26 mouse cellular contexts compared by ENCODE assay signal in genomic region chr3:153452299-153452996, GRCm38 (mm10).
DNase-seq lines count a peak whose midpoint lies in the region; ATAC-seq and TF ChIP-seq lines count a peak whose summit lies in the region.
"Had no signal": no experiment of that assay in that cellular context is flagged by ENCODE, and none has a peak within 500 bp of the region (broad histone marks: within the 10 kb centered on the region; RNA-seq: fewer than 3 reads in every experiment).

No protein-coding gene starts in this region.

- H3K27me3 ChIP-seq in CH12.LX (replicated peaks) (no peaks in the 10 kb centered on the region), E14TG2a.4 (ENCODE audit: insufficient read depth, low read length) (0 out of 2 replicates have a peak, but pooled peaks cover 2% of the 10 kb centered on the region)
- H3K27me3 ChIP-seq in stomach, postnatal 0 days (ENCODE audit: control insufficient read depth, insufficient read depth, low read length) = no peaks in the 10 kb centered on the region
- H3K27me3 ChIP-seq in forebrain, postnatal 0 days (ENCODE audit: insufficient read depth, low read length) = no peaks in the 10 kb centered on the region
- H3K27me3 ChIP-seq: forebrain, embryonic 13.5 days; hindbrain, embryonic 12.5 days; hindbrain, embryonic 15.5 days; intestine, embryonic 15.5 days had no signal

- H3K4me3 ChIP-seq in CH12.LX (replicated peaks in 1 of 3; ENCODE audit: low read depth in 2 of 3, low read length in 2 of 3, poor library complexity in 1 of 3) = peak overlapping the region; percentile 15 to 68 (median 22)
- peak overlapping the region; percentile 86 for H3K4me3 ChIP-seq in E14TG2a.4 (replicated peaks; ENCODE audit: low read length)
- H3K4me3 ChIP-seq in ES-E14 (ENCODE audit: insufficient read depth in 1 of 2, low read depth in 1 of 2, low read length in 2 of 2, poor library complexity in 1 of 2, severe bottlenecking in 1 of 2) = peak overlapping the region; percentile 12 to 93; a peak in 2 of 4 replicates
- no peak overlapping the region for H3K4me3 ChIP-seq in stomach, postnatal 0 days (ENCODE audit: low read depth, low read length)
- H3K4me3 ChIP-seq in forebrain, postnatal 0 days (ENCODE audit: low read depth, low read length) = no peak overlapping the region
- H3K4me3 ChIP-seq: forebrain, embryonic 10.5 days; forebrain, embryonic 13.5 days; gastrocnemius, adult 2 months; hindbrain, embryonic 12.5 days; hindbrain, embryonic 15.5 days; intestine, embryonic 15.5 days had no signal

- intact Hi-C loops in left cerebral cortex, postnatal 36 days (cut with DNase I) = no loop called here

- peak overlapping the region; percentile 65 for H3K9ac ChIP-seq in CH12.LX (ENCODE audit: insufficient read depth, low read depth)
- H3K9ac ChIP-seq in ES-E14 (ENCODE audit: insufficient read depth, low read depth, low read length, poor library complexity, severe bottlenecking) = no peak overlapping the region
- no peak overlapping the region for H3K9ac ChIP-seq in stomach, postnatal 0 days (ENCODE audit: low read length)
- H3K9ac ChIP-seq in forebrain, postnatal 0 days = no peak overlapping the region
- H3K9ac ChIP-seq: forebrain, embryonic 13.5 days; hindbrain, embryonic 12.5 days; hindbrain, embryonic 15.5 days; intestine, embryonic 15.5 days had no signal

- TF ChIP-seq POLR2A in CH12.LX (IDR thresholded peaks at IDR 0.05; ENCODE audit: low read depth, low read length) = peak; percentile 74

- H3K36me3 ChIP-seq in CH12.LX (replicated peaks in 1 of 2; ENCODE audit: control insufficient read depth in 1 of 2, insufficient read depth in 1 of 2, low read length in 1 of 2) (peaks cover 24 to 34% of the 10 kb centered on the region in 2 experiments), E14TG2a.4 (ENCODE audit: insufficient read depth, low read length) (peaks cover 28% of the 10 kb centered on the region), ES-E14 (ENCODE audit: control insufficient read depth, insufficient read depth, low read length, poor library complexity, severe bottlenecking) (peaks cover 12% of the 10 kb centered on the region)
- H3K36me3 ChIP-seq in stomach, postnatal 0 days (ENCODE audit: control insufficient read depth, insufficient read depth, low read length) = no peaks in the 10 kb centered on the region
- H3K36me3 ChIP-seq in forebrain, postnatal 0 days (ENCODE audit: insufficient read depth) = no peaks in the 10 kb centered on the region
- H3K36me3 ChIP-seq: hindbrain, embryonic 12.5 days; hindbrain, embryonic 15.5 days; intestine, embryonic 15.5 days had no signal

- in situ Hi-C loops in CH12.LX (cut with MboI; ENCODE audit: low pct_ligation_motif_present, low pct_unique_long_range_greater_than_20kb, low sequenced_read_pairs) (no loop called here), ES-E14 (cut with MboI; ENCODE audit: low sequenced_read_pairs in 2 of 2, unreplicated experiment in 2 of 2) (no loop called here)

- ATAC-seq in stomach, postnatal 0 days (ENCODE audit: low FRiP score, low TSS enrichment) = no peak
- no peak for ATAC-seq in forebrain, postnatal 0 days
- ATAC-seq: CD4-positive, CD25-positive, alpha-beta regulatory T cell, adult 4 months; forebrain, embryonic 13.5 days; forebrain, embryonic 16.5 days; intestine, embryonic 15.5 days had no signal

- TF ChIP-seq EP300 in CH12.LX (IDR thresholded peaks at IDR 0.05; ENCODE audit: low read length) = peak; percentile 99
- TF ChIP-seq EP300 in stomach, postnatal 0 days (optimal IDR thresholded peaks at IDR 0.05) = no peak

- TF ChIP-seq CTCF in CH12.LX (conservative IDR thresholded peaks at IDR 0.05 in 1 of 2, IDR thresholded peaks at IDR 0.05 in 1 of 2; ENCODE audit: low read depth in 2 of 2, low read length in 2 of 2) (no peak), E14TG2a.4 (conservative IDR thresholded peaks at IDR 0.05; ENCODE audit: low read length) (no peak)
- no peak for TF ChIP-seq CTCF in stomach, postnatal 0 days (IDR thresholded peaks at IDR 0.05; ENCODE audit: low read depth)
- no peak for TF ChIP-seq CTCF in forebrain, postnatal 0 days (IDR thresholded peaks at IDR 0.05; ENCODE audit: low read depth)

- H3K27ac ChIP-seq in CH12.LX (ENCODE audit: insufficient read depth, low read depth) = peak overlapping the region; percentile 97
- H3K27ac ChIP-seq in ES-E14 (ENCODE audit: insufficient read depth, low read depth, low read length, poor library complexity, severe bottlenecking) = 0 out of 2 replicates have a peak overlapping the region, but pooled peaks have one; percentile 13
- no peak overlapping the region for H3K27ac ChIP-seq in stomach, postnatal 0 days (replicated peaks)
- H3K27ac ChIP-seq in forebrain, postnatal 0 days (ENCODE audit: low read depth, low read length) = no peak overlapping the region
- H3K27ac ChIP-seq: forebrain, embryonic 10.5 days; forebrain, embryonic 13.5 days; gastrocnemius, adult 2 months; hindbrain, embryonic 12.5 days; hindbrain, embryonic 15.5 days; intestine, embryonic 15.5 days had no signal

- dilution Hi-C loops in CH12.LX (cut with MboI; ENCODE audit: extremely low pct_ligation_motif_present, extremely low pct_unique_long_range_greater_than_20kb, low sequenced_read_pairs) = no loop called here

- H3K79me2 ChIP-seq in CH12.LX (replicated peaks; ENCODE audit: control insufficient read depth, extremely low read depth, insufficient read depth, poor library complexity, severe bottlenecking) = peaks cover 19% of the 10 kb centered on the region

- WGBS in stomach, postnatal 0 days = 90% methylated on average over 3 of the region's 3 CpGs
- WGBS in forebrain, postnatal 0 days = 97% methylated on average over 3 of the region's 3 CpGs

- peak; percentile 97 for DNase-seq in CH12.LX (ENCODE audit: extremely low read depth)
- DNase-seq in ES-E14 (ENCODE audit: low read depth, low spot score) = no peak
- peak; percentile 60 for DNase-seq in R1 (ENCODE audit: low read depth, low spot score)
- no peak for DNase-seq in stomach, postnatal 0 days (ENCODE audit: low spot score)
- no peak for DNase-seq in left cerebral cortex, postnatal 36 days (ENCODE audit: low spot score in 2 of 2)
- no peak for DNase-seq in right cerebral cortex, postnatal 25 days
- DNase-seq in forebrain, postnatal 0 days = no peak
- DNase-seq: adrenal gland, adult 2 months; adrenal gland, postnatal 14 days; cerebellum, adult 11-12 months; cerebellum, adult 8-10 months; cerebellum, postnatal 10 days; cerebellum, postnatal 36 days; gastrocnemius, adult 2 months; gastrocnemius, postnatal 14 days; heart, adult 11 months had no signal

- H3K4me1 ChIP-seq in CH12.LX (ENCODE audit: control insufficient read depth in 1 of 2, insufficient read depth in 2 of 2) (peaks cover 14 to 44% of the 10 kb centered on the region in 2 experiments), E14TG2a.4 (replicated peaks; ENCODE audit: low read depth, low read length) (peaks cover 50% of the 10 kb centered on the region), ES-E14 (ENCODE audit: control insufficient read depth in 2 of 2, insufficient read depth in 2 of 2, low read length in 2 of 2, poor library complexity in 1 of 2) (peaks cover 3 to 9% of the 10 kb centered on the region in 2 experiments; a peak in 1 of 4 replicates)
- H3K4me1 ChIP-seq in stomach, postnatal 0 days (replicated peaks; ENCODE audit: control insufficient read depth, insufficient read depth) = no peaks in the 10 kb centered on the region
- peaks cover 11% of the 10 kb centered on the region for H3K4me1 ChIP-seq in forebrain, postnatal 0 days (ENCODE audit: insufficient read depth)
- H3K4me1 ChIP-seq: hindbrain, embryonic 12.5 days; intestine, embryonic 15.5 days had no signal

- peak; percentile 10 for TF ChIP-seq RAD21 in CH12.LX (IDR thresholded peaks at IDR 0.05; ENCODE audit: low read depth, low read length)

- H3K4me2 ChIP-seq in CH12.LX (ENCODE audit: insufficient read depth, low read depth, poor library complexity, severe bottlenecking) = peak overlapping the region; percentile 87
- no peak overlapping the region for H3K4me2 ChIP-seq in stomach, postnatal 0 days (replicated peaks; ENCODE audit: low read depth)
- no peak overlapping the region for H3K4me2 ChIP-seq in forebrain, postnatal 0 days (ENCODE audit: low read depth)
- H3K4me2 ChIP-seq: forebrain, embryonic 13.5 days; heart, embryonic 11.5 days; hindbrain, embryonic 12.5 days; hindbrain, embryonic 15.5 days; intestine, embryonic 15.5 days had no signal

- peaks cover 26% of the 10 kb centered on the region for H3K9me3 ChIP-seq in CH12.LX (replicated peaks; ENCODE audit: low read length)
- no peaks in the 10 kb centered on the region for H3K9me3 ChIP-seq in E14TG2a.4 (ENCODE audit: low read length)
- no peaks in the 10 kb centered on the region for H3K9me3 ChIP-seq in ES-E14 (ENCODE audit: control insufficient read depth, insufficient read depth, low read depth, low read length)
- no peaks in the 10 kb centered on the region for H3K9me3 ChIP-seq in stomach, postnatal 0 days (ENCODE audit: control insufficient read depth, low read length)
- no peaks in the 10 kb centered on the region for H3K9me3 ChIP-seq in forebrain, postnatal 0 days (ENCODE audit: low read length)
- H3K9me3 ChIP-seq: forebrain, embryonic 10.5 days; forebrain, embryonic 13.5 days; G1E; hindbrain, embryonic 12.5 days; hindbrain, embryonic 15.5 days; intestine, embryonic 15.5 days had no signal

TF ChIP-seq in CH12.LX, 34 proteins besides CTCF, POLR2A, EP300 and RAD21 (continues in another document):
- no peak; the same call in 1 of the 2 replicates for TF ChIP-seq GABPA (IDR thresholded peaks at IDR 0.05; ENCODE audit: insufficient replicate concordance, low read depth, low read length)
- TF ChIP-seq ZC3H11A (IDR thresholded peaks at IDR 0.05; ENCODE audit: low read depth, low read length) = no peak; the same call in 1 of the 2 replicates
- TF ChIP-seq MXI1 (IDR thresholded peaks at IDR 0.05; ENCODE audit: low read depth, low read length) = peak; percentile 62; the same call in 1 of the 2 replicates
- TF ChIP-seq CHD2 (IDR thresholded peaks at IDR 0.05; ENCODE audit: low read length) = peak; percentile 92
- peak; percentile 99 for TF ChIP-seq IRF4 (IDR thresholded peaks at IDR 0.05; ENCODE audit: low read depth, low read length)
- TF ChIP-seq NELFE (IDR thresholded peaks at IDR 0.05; ENCODE audit: low read depth, low read length) = peak; percentile 61; the same call in 1 of the 2 replicates

TF ChIP-seq in ES-E14, 5 proteins besides CTCF, POLR2A, EP300 and RAD21:
- TF ChIP-seq CHD2 (IDR thresholded peaks at IDR 0.05; ENCODE audit: low read depth, low read length) (no peak), HCFC1 (IDR thresholded peaks at IDR 0.05; ENCODE audit: borderline replicate concordance, insufficient read depth, low read length) (no peak), ZNF384 (IDR thresholded peaks at IDR 0.05; ENCODE audit: low read depth, low read length) (no peak), MAFK (IDR thresholded peaks at IDR 0.05; ENCODE audit: insufficient read depth, low read depth, low read length) (no peak), ZC3H11A (IDR thresholded peaks at IDR 0.05; ENCODE audit: borderline replicate concordance, low read depth, low read length) (no peak)

Comparison
In these comparisons a context has a peak if more than half of its experiments do, and no peak if none do; other contexts are left out.
1. DNase-seq: peak in CH12.LX (single experiment) and R1 (single experiment); none in ES-E14 (single experiment), stomach, postnatal 0 days (single experiment), left cerebral cortex, postnatal 36 days (0 of 2), right cerebral cortex, postnatal 25 days (single experiment) and forebrain, postnatal 0 days (single experiment).
2. H3K27ac ChIP-seq: peak in CH12.LX (single experiment) and ES-E14 (single experiment); none in stomach, postnatal 0 days (single experiment) and forebrain, postnatal 0 days (single experiment).
3. H3K4me3 ChIP-seq: peak in CH12.LX (3 of 3), E14TG2a.4 (single experiment) and ES-E14 (2 of 2); none in stomach, postnatal 0 days (single experiment) and forebrain, postnatal 0 days (single experiment).